ENCODE assay signal across 8 mouse cellular contexts in genomic region chr11:5469084-5469483, GRCm38 (mm10). TPM values are rescaled to one million over a fixed set of nuclear protein-coding genes. Genes with fewer than 3 reads are reported as not detected.
A peak's percentile ranks its signal among the peaks of the same experiment; 100 is the strongest.
DNase-seq lines count a peak whose midpoint lies in the region; ATAC-seq lines count a peak whose summit lies in the region.

No protein-coding gene starts in this region.

- no peak overlapping the region for H3K27ac ChIP-seq in forebrain, embryonic 10.5 days
- no peak overlapping the region for H3K27ac ChIP-seq in forebrain, embryonic 13.5 days
- no peak overlapping the region for H3K27ac ChIP-seq in embryonic facial prominence, embryonic 10.5 days (replicated peaks)

- no peak overlapping the region for H3K9ac ChIP-seq in forebrain, embryonic 13.5 days

- H3K4me2 ChIP-seq in forebrain, embryonic 13.5 days = no peak overlapping the region

- H3K9me3 ChIP-seq in forebrain, embryonic 10.5 days = no peaks in the 10 kb centered on the region
- H3K9me3 ChIP-seq in forebrain, embryonic 13.5 days (replicated peaks) = no peaks in the 10 kb centered on the region
- no peaks in the 10 kb centered on the region; the same call in 1 of the 2 replicates for H3K9me3 ChIP-seq in embryonic facial prominence, embryonic 10.5 days

- DNase-seq in forebrain, embryonic 10.5 days (ENCODE audit: extremely low spot score, low spot score) = peak; percentile 41
- peak; percentile 36 to 45 for DNase-seq in left cerebral cortex, postnatal 14 days (ENCODE audit: low spot score in 2 of 2)
- DNase-seq in left cerebral cortex, postnatal 36 days (ENCODE audit: low spot score in 2 of 2) = no peak
- peak; percentile 78 for DNase-seq in ES-CJ7 (ENCODE audit: low read depth, low spot score)
- DNase-seq in embryonic facial prominence, embryonic 10.5 days (ENCODE audit: low spot score) = peak; percentile 50
- peak; percentile 72 for DNase-seq in thymus, postnatal 25 days

- no peaks in the 10 kb centered on the region for H3K27me3 ChIP-seq in forebrain, embryonic 10.5 days (ENCODE audit: poor library complexity, severe bottlenecking)
- no peaks in the 10 kb centered on the region for H3K27me3 ChIP-seq in forebrain, embryonic 13.5 days
- no peaks in the 10 kb centered on the region for H3K27me3 ChIP-seq in embryonic facial prominence, embryonic 10.5 days (replicated peaks; ENCODE audit: low read depth, poor library complexity, severe bottlenecking)

- no peak overlapping the region for H3K4me3 ChIP-seq in forebrain, embryonic 10.5 days
- no peak overlapping the region for H3K4me3 ChIP-seq in forebrain, embryonic 13.5 days
- no peak overlapping the region for H3K4me3 ChIP-seq in embryonic facial prominence, embryonic 10.5 days

- H3K4me1 ChIP-seq in forebrain, embryonic 10.5 days = no peaks in the 10 kb centered on the region
- H3K4me1 ChIP-seq in forebrain, embryonic 13.5 days = no peaks in the 10 kb centered on the region
- H3K4me1 ChIP-seq in embryonic facial prominence, embryonic 10.5 days = no peaks in the 10 kb centered on the region

- 78% methylated on average over 3 of the region's 3 CpGs for WGBS in forebrain, embryonic 10.5 days
- WGBS in forebrain, embryonic 13.5 days = 65% methylated on average over 3 of the region's 3 CpGs
- 75% methylated on average over 3 of the region's 3 CpGs for WGBS in embryonic facial prominence, embryonic 10.5 days

- intact Hi-C loops in left cerebral cortex, postnatal 14 days (cut with DNase I) = no loop called here
- intact Hi-C loops in left cerebral cortex, postnatal 36 days (cut with DNase I) = no loop called here

- no peaks in the 10 kb centered on the region for H3K36me3 ChIP-seq in forebrain, embryonic 10.5 days (replicated peaks)
- no peaks in the 10 kb centered on the region for H3K36me3 ChIP-seq in forebrain, embryonic 13.5 days (ENCODE audit: poor library complexity, severe bottlenecking)
- no peaks in the 10 kb centered on the region for H3K36me3 ChIP-seq in embryonic facial prominence, embryonic 10.5 days (replicated peaks)

- no peak for ATAC-seq in forebrain, embryonic 13.5 days
- peak; percentile 67 for ATAC-seq in megakaryocyte, adult 5-6 weeks (ENCODE audit: poor library complexity, severe bottlenecking)

RNA-seq across cellular contexts. Expression of gene Znrf3, which starts 24.4 kb away (rescaled TPM):
- 11.1 and 11.9 TPM in 2 replicates for polyA plus RNA-seq in forebrain, embryonic 10.5 days (2016; fragmentation: Nextera tagmentation; extraction: Ambion mirVana)
- 9.2 and 10.8 TPM in 2 replicates for polyA plus RNA-seq in forebrain, embryonic 13.5 days (2015; fragmentation: Nextera tagmentation; extraction: Ambion mirVana)
- total RNA-seq in left cerebral cortex, postnatal 14 days (2021) = 10 to 100 TPM; 22.1 to 23.9 TPM
- 10 to 100 TPM; 19.5 to 20.2 TPM for total RNA-seq in left cerebral cortex, postnatal 36 days (2021)
- 13.1 and 13.8 TPM in 2 replicates for polyA plus RNA-seq in embryonic facial prominence, embryonic 10.5 days (2016; fragmentation: Nextera tagmentation; extraction: Ambion mirVana)
- total RNA-seq in megakaryocyte, adult 5-6 weeks (2015) = 0.68 and 2.2 TPM in 2 replicates
- total RNA-seq in megakaryocyte, adult 5-6 weeks (2017) = 0.57 and 0.70 TPM in 2 replicates

RNA-seq across cellular contexts. Expression of gene Xbp1, which starts 51.4 kb away (rescaled TPM):
- 93.9 and 99.6 TPM in 2 replicates for polyA plus RNA-seq in forebrain, embryonic 10.5 days (2016; fragmentation: Nextera tagmentation; extraction: Ambion mirVana)
- 90.6 and 95.2 TPM in 2 replicates for polyA plus RNA-seq in forebrain, embryonic 13.5 days (2015; fragmentation: Nextera tagmentation; extraction: Ambion mirVana)
- total RNA-seq in left cerebral cortex, postnatal 14 days (2021) = 10 to 100 TPM; 79.2 to 97.0 TPM
- 100 to 1,000 TPM in 1 of 2 experiments, 10 to 100 TPM in 1; 88.6 to 102 TPM for total RNA-seq in left cerebral cortex, postnatal 36 days (2021)
- polyA plus RNA-seq in embryonic facial prominence, embryonic 10.5 days (2016; fragmentation: Nextera tagmentation; extraction: Ambion mirVana) = 119 and 129 TPM in 2 replicates
- total RNA-seq in megakaryocyte, adult 5-6 weeks (2015) = 247 and 251 TPM in 2 replicates
- 169 and 186 TPM in 2 replicates for total RNA-seq in megakaryocyte, adult 5-6 weeks (2017)

Comparison
In these comparisons a context has a peak if more than half of its experiments do, and no peak if none do; other contexts are left out.
1. DNase-seq: peak in forebrain, embryonic 10.5 days (single experiment), left cerebral cortex, postnatal 14 days (2 of 2), ES-CJ7 (single experiment), embryonic facial prominence, embryonic 10.5 days (single experiment) and thymus, postnatal 25 days (single experiment); none in left cerebral cortex, postnatal 36 days (0 of 2).
2. RNA of gene Znrf3, which starts 24.4 kb away (total RNA-seq): 22.1 to 23.9 TPM in left cerebral cortex, postnatal 14 days and 19.5 to 20.2 TPM in left cerebral cortex, postnatal 36 days; 0.57 to 2.2 TPM in megakaryocyte, adult 5-6 weeks; every median in the first group is over 4 times any median in the second.